Mouse (Mus musculus) liver, adult 2 months (tissue): ENCODE results near the gene a. TPM values are rescaled to one million over a fixed set of nuclear protein-coding genes. Genes with fewer than 3 reads are reported as not detected.

Experiments used
- DNase-seq: peaks from one replicate; pipeline ENCODE4 v3.0.0-alpha.2; 2011; ENCODE audit warnings: low read depth, low spot score; ENCODE audit errors: extremely low read depth
- H3K27ac ChIP-seq: fragments of 200-500 bp; replicated peaks from 2 replicates; pipeline ENCODE4 v1.5.1; 2012; ENCODE audit warnings: low read depth, mild to moderate bottlenecking, control low read depth, inconsistent platforms, low read length; ENCODE audit not compliant: insufficient read depth
- H3K27me3 ChIP-seq: fragments of 200-500 bp; 2 replicates; pipeline ENCODE4 v1.6.1; 2012; ENCODE audit warnings: mild to moderate bottlenecking, moderate library complexity, low read length, inconsistent platforms; ENCODE audit not compliant: control insufficient read depth, insufficient read depth
- H3K36me3 ChIP-seq: fragments of 200-500 bp; 2 replicates; pipeline ENCODE4 v1.6.1; 2012; ENCODE audit warnings: low read length, inconsistent platforms; ENCODE audit not compliant: control insufficient read depth, insufficient read depth
- H3K4me1 ChIP-seq: fragments of 200-500 bp; 2 replicates; pipeline ENCODE4 v1.6.1; 2011; ENCODE audit warnings: low read length; ENCODE audit not compliant: control insufficient read depth, insufficient read depth
- H3K4me3 ChIP-seq: fragments of 200-500 bp; 2 replicates; pipeline ENCODE4 v1.5.1; 2011; ENCODE audit warnings: low read depth, mild to moderate bottlenecking, control low read depth, low read length, moderate library complexity; ENCODE audit not compliant: insufficient read depth
- H3K79me2 ChIP-seq: fragments of 200-500 bp; 2 replicates; pipeline ENCODE4 v1.6.1; 2012; ENCODE audit warnings: inconsistent platforms, mild to moderate bottlenecking, low read length, moderate library complexity; ENCODE audit not compliant: control insufficient read depth, insufficient read depth
- H3K9ac ChIP-seq: fragments of 200-500 bp; 2 replicates; pipeline ENCODE4 v1.6.1; 2012; ENCODE audit warnings: low read depth, mild to moderate bottlenecking, control low read depth, inconsistent platforms, low read length
- CTCF ChIP-seq: fragments of 200-500 bp; IDR thresholded peaks from 2 replicates; pipeline ENCODE4 v1.5.1; 2011; ENCODE audit warnings: low read depth, low read length, control low read depth
- POLR2A ChIP-seq: fragments of 200-500 bp; IDR thresholded peaks from 2 replicates; pipeline ENCODE4 v1.6.1; 2011; ENCODE audit warnings: low read length, control low read depth; ENCODE audit not compliant: insufficient read depth; ENCODE audit errors: extremely low read depth
- WGBS: fragments of 180-500 bp; shearing (Covaris S2); methylation state at CpG from one replicate; pipeline ENCODE4 v1.1.7; 2018; 5-methylcytosine and 5-hydroxymethylcytosine counted together
- polyA plus RNA-seq: library from polyadenylated mRNA; depleted of rRNA; stranded (reverse); fragments of >200 nt; gene quantifications from 2 replicates; pipeline ENCODE4 v1.2.3, GENCODE M21; 2012
- total RNA-seq: library from RNA; depleted of rRNA; stranded (reverse); fragments of >200 nt; gene quantifications from 2 replicates; pipeline ENCODE4 v1.2.3, GENCODE M21; 2014

The a gene
- total and polyA plus RNA-seq, 2 experiments: not detected

GRCm38 (mm10) chr2:154971919-154972692 is 180.9 kb downstream of the a start:
- no peak overlapping the region for H3K27ac ChIP-seq
- TF ChIP-seq POLR2A: no peak
- no peak for TF ChIP-seq CTCF
- no peak overlapping the region for H3K4me3 ChIP-seq
- H3K79me2 ChIP-seq: no peaks in the 10 kb centered on the region
- no peak overlapping the region for H3K9ac ChIP-seq
- no peak for DNase-seq
- H3K4me1 ChIP-seq: peaks cover 4% of the 10 kb centered on the region; the same call in 1 of the 2 replicates
- H3K36me3 ChIP-seq: no peaks in the 10 kb centered on the region
- WGBS: 74% methylated on average over 18 of the region's 18 CpGs
- H3K27me3 ChIP-seq: no peaks in the 10 kb centered on the region

GRCm38 (mm10) chr2:154972981-154973380 is 181.8 kb downstream of the a start:
- no peaks in the 10 kb centered on the region for H3K36me3 ChIP-seq
- no peak overlapping the region for H3K9ac ChIP-seq
- no peak overlapping the region for H3K27ac ChIP-seq
- H3K4me1 ChIP-seq: no peaks in the 10 kb centered on the region
- DNase-seq: no peak
- TF ChIP-seq POLR2A (no peak), CTCF (no peak)
- H3K27me3 ChIP-seq: no peaks in the 10 kb centered on the region
- 88% methylated on average over 5 of the region's 5 CpGs for WGBS
- no peaks in the 10 kb centered on the region for H3K79me2 ChIP-seq
- no peak overlapping the region for H3K4me3 ChIP-seq

GRCm38 (mm10) chr2:154986609-154987008 is 195.4 kb downstream of the a start:
- TF ChIP-seq CTCF: peak; percentile 25; the same call in 1 of the 2 replicates
- no peak for TF ChIP-seq POLR2A
- WGBS: 75% methylated on average over 1 of the region's 1 CpGs
- Histone ChIP-seq H3K79me2 (no peaks in the 10 kb centered on the region), H3K27ac (no peak overlapping the region), H3K36me3 (no peaks in the 10 kb centered on the region), H3K4me3 (no peak overlapping the region), H3K27me3 (no peaks in the 10 kb centered on the region), H3K4me1 (no peaks in the 10 kb centered on the region), H3K9ac (no peak overlapping the region)
- no peak for DNase-seq

- H3K9ac ChIP-seq: no peak overlapping the region
- no peaks in the 10 kb centered on the region for H3K36me3 ChIP-seq
- H3K4me1 ChIP-seq: no peaks in the 10 kb centered on the region
- no peak overlapping the region for H3K27ac ChIP-seq
- H3K4me3 ChIP-seq: no peak overlapping the region
- DNase-seq: no peak
- no peak for TF ChIP-seq CTCF
- no peak for TF ChIP-seq POLR2A
- no peaks in the 10 kb centered on the region for H3K79me2 ChIP-seq
- WGBS: 71% methylated on average over 8 of the region's 8 CpGs
- no peaks in the 10 kb centered on the region for H3K27me3 ChIP-seq
These were observed 200.2 kb downstream of the a start for GRCm38 (mm10) chr2:154991411-154991810.

GRCm38 (mm10) chr2:154992083-154992482 is 200.9 kb downstream of the a start:
- H3K27ac ChIP-seq: no peak overlapping the region
- TF ChIP-seq POLR2A (no peak), CTCF (no peak)
- H3K4me3 ChIP-seq: no peak overlapping the region
- no peaks in the 10 kb centered on the region for H3K79me2 ChIP-seq
- no peaks in the 10 kb centered on the region for H3K36me3 ChIP-seq
- H3K4me1 ChIP-seq: no peaks in the 10 kb centered on the region
- no peak overlapping the region for H3K9ac ChIP-seq
- H3K27me3 ChIP-seq: no peaks in the 10 kb centered on the region
- 69% methylated on average over 5 of the region's 5 CpGs for WGBS
- no peak for DNase-seq

DNA sequence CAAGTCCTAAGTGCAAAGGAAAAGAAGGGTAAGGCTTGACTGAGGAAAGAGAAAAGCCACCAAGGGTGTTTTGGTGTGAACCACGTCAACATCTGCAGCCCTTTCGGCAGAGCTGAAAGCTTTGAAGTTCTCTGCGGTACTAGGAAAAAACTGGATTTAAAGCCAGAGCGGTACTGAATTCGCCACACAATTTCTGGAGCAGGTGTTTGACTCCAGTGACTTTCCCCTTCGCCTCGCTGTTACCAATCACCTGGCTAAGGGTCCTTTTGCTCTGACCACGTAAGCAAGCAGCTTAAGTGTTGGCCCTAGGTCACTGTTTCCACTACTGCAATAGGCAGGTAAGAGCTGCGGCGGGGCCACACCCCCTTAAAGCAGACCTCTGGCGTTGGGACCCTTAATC is 214.3 kb downstream of the a start:
- no peak for DNase-seq
- TF ChIP-seq POLR2A (no peak), CTCF (no peak)
- H3K4me1 ChIP-seq: no peaks in the 10 kb centered on the region
- no peak overlapping the region for H3K9ac ChIP-seq
- 95% methylated on average over 11 of the region's 11 CpGs for WGBS
- no peaks in the 10 kb centered on the region for H3K36me3 ChIP-seq
- no peaks in the 10 kb centered on the region for H3K79me2 ChIP-seq
- no peaks in the 10 kb centered on the region for H3K27me3 ChIP-seq
- H3K27ac ChIP-seq: no peak overlapping the region
- H3K4me3 ChIP-seq: no peak overlapping the region
